Mouse (Mus musculus): Measurements from ENCODE around the gene Yju2. TPM values are rescaled to one million over a fixed set of nuclear protein-coding genes. Genes with fewer than 3 reads are reported as not detected.

Yju2 gene
- 10.9 and 15.3 TPM in 2 replicates for polyA plus RNA-seq (2012; ENCODE audit: insufficient read depth, insufficient read length, missing spikeins)

GRCm38 (mm10) chr17:55958918-55959728 is at the start of gene Yju2:
TSS of gene Yju2 (plus strand) at chr17:55959099.
- TF ChIP-seq CTCF (IDR thresholded peaks at IDR 0.05; ENCODE audit: low read depth, low read length): no peak
- no peak for TF ChIP-seq POLR2A (IDR thresholded peaks at IDR 0.05; ENCODE audit: borderline replicate concordance, low read depth, low read length)
- Histone ChIP-seq H3K4me3 (ENCODE audit: insufficient read depth, low read length) (peak within 1 kb of the TSS; percentile 88), H3K4me1 (ENCODE audit: control insufficient read depth, insufficient read depth, low read length) (peaks cover 30% of the 10 kb centered on the region), H3K27ac (ENCODE audit: insufficient read depth, low read depth, low read length) (peak within 1 kb of the TSS; percentile 95)

GRCm38 (mm10) chr17:55931553-55932502 is 27.1 kb upstream of the Yju2 start:
- Histone ChIP-seq H3K4me1 (ENCODE audit: control insufficient read depth, insufficient read depth, low read length) (no peaks in the 10 kb centered on the region), H3K27ac (ENCODE audit: insufficient read depth, low read depth, low read length) (no peak overlapping the region), H3K4me3 (ENCODE audit: insufficient read depth, low read length) (peak overlapping the region; percentile 65)
- no peak for TF ChIP-seq CTCF (IDR thresholded peaks at IDR 0.05; ENCODE audit: low read depth, low read length)

GRCm38 (mm10) chr17:55932635-55933034 is 26.3 kb upstream of the Yju2 start:
- TF ChIP-seq POLR2A (IDR thresholded peaks at IDR 0.05; ENCODE audit: borderline replicate concordance, low read depth, low read length) (no peak), CTCF (IDR thresholded peaks at IDR 0.05; ENCODE audit: low read depth, low read length) (no peak)
- no peak overlapping the region for H3K27ac ChIP-seq (ENCODE audit: insufficient read depth, low read depth, low read length)
- H3K4me1 ChIP-seq (ENCODE audit: control insufficient read depth, insufficient read depth, low read length): no peaks in the 10 kb centered on the region
- H3K4me3 ChIP-seq (ENCODE audit: insufficient read depth, low read length): peak overlapping the region; percentile 65; the same call in 1 of the 2 replicates

GRCm38 (mm10) chr17:55933191-55933590 is 25.7 kb upstream of the Yju2 start:
- H3K4me1 ChIP-seq (ENCODE audit: control insufficient read depth, insufficient read depth, low read length): no peaks in the 10 kb centered on the region
- TF ChIP-seq CTCF (IDR thresholded peaks at IDR 0.05; ENCODE audit: low read depth, low read length) (no peak), POLR2A (IDR thresholded peaks at IDR 0.05; ENCODE audit: borderline replicate concordance, low read depth, low read length) (no peak)
- no peak overlapping the region for H3K4me3 ChIP-seq (ENCODE audit: insufficient read depth, low read length)
- no peak overlapping the region for H3K27ac ChIP-seq (ENCODE audit: insufficient read depth, low read depth, low read length)

- H3K4me3 ChIP-seq (ENCODE audit: insufficient read depth, low read length): peak overlapping the region; percentile 64
- H3K4me1 ChIP-seq (ENCODE audit: control insufficient read depth, insufficient read depth, low read length): peaks cover 10% of the 10 kb centered on the region
- peak overlapping the region; percentile 54 for H3K27ac ChIP-seq (ENCODE audit: insufficient read depth, low read depth, low read length)
Measured at GRCm38 (mm10) chr17:55944387-55944865, 14.5 kb upstream of the Yju2 start.

DNA sequence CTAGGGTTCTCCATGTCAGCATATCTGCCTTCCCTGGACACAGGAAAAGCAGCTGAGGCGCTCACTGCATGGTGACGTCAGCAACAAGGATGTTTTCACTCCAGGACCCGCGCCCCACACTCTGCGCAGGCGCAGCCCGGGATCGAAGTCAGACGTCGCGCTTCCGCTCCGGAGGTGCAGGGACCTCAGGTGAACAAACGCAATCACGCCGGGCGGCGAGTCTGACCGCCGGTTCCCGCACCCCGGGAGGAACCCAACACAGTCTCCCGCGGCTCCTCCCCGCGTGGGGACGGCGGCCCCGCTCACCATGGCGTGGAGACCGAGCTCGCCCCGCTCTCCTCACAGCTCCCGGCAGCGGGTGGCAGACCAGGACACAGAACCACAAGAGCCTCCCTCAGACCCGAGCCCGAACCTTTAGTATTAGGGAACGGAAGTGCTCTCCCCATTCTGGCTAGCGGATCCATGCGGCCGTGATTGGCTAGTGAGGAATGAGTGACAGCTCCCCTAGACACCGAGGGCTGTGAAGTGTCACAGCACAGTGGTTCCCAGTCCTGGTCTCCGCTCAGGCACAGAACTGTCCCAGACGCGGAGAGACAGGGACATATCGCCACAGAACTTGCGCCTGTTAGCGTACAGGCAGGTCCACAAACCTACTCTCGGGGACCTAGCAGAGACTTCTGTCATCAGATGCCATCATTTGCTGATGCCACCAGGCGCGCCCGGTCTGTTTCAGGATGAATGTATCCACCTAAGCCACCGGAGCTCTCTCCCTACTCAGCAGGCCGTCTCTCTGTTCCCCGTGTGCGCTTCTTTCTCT is 13.8 kb upstream of the Yju2 start:
- Histone ChIP-seq H3K27ac (ENCODE audit: insufficient read depth, low read depth, low read length) (peak overlapping the region; percentile 77), H3K4me3 (ENCODE audit: insufficient read depth, low read length) (peak overlapping the region; percentile 64), H3K4me1 (ENCODE audit: control insufficient read depth, insufficient read depth, low read length) (peaks cover 16% of the 10 kb centered on the region)

- Histone ChIP-seq H3K4me3 (ENCODE audit: insufficient read depth, low read length) (peak overlapping the region; percentile 64), H3K4me1 (ENCODE audit: control insufficient read depth, insufficient read depth, low read length) (peaks cover 16% of the 10 kb centered on the region), H3K27ac (ENCODE audit: insufficient read depth, low read depth, low read length) (peak overlapping the region; percentile 37)
- TF ChIP-seq POLR2A (IDR thresholded peaks at IDR 0.05; ENCODE audit: borderline replicate concordance, low read depth, low read length) (no peak), CTCF (IDR thresholded peaks at IDR 0.05; ENCODE audit: low read depth, low read length) (no peak)
Measured at GRCm38 (mm10) chr17:55945696-55946095, 13.2 kb upstream of the Yju2 start.

GRCm38 (mm10) chr17:55948647-55949046 is 10.3 kb upstream of the Yju2 start:
- H3K27ac ChIP-seq (ENCODE audit: insufficient read depth, low read depth, low read length): no peak overlapping the region
- TF ChIP-seq CTCF (IDR thresholded peaks at IDR 0.05; ENCODE audit: low read depth, low read length): no peak
- TF ChIP-seq POLR2A (IDR thresholded peaks at IDR 0.05; ENCODE audit: borderline replicate concordance, low read depth, low read length): no peak
- H3K4me3 ChIP-seq (ENCODE audit: insufficient read depth, low read length): no peak overlapping the region
- H3K4me1 ChIP-seq (ENCODE audit: control insufficient read depth, insufficient read depth, low read length): peaks cover 37% of the 10 kb centered on the region

DNA sequence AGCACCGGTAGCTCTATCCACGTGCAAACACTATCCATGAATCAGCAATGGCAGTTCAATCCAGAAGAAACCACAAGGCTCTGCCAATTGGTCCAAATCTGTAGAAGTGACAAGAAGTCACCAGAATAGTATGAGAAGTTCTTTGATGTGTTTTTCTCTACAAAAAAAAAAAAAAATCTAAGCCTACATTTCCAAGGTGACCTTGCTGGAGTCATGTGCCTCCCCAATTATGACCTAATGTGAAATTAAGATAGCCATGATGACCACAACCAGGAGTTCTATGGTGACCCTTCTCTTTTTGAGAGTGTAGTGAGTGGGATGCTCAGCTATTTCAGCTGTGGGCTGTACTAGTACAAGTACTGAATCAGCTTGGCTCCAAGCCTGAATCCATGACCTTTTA is 9.5 kb upstream of the Yju2 start, which contains the start of gene Zfp119b:
Gene Zfp119b (minus strand): TSS at position 101 of the 400 bp plus-strand sequence.
- TF ChIP-seq CTCF (IDR thresholded peaks at IDR 0.05; ENCODE audit: low read depth, low read length) (no peak), POLR2A (IDR thresholded peaks at IDR 0.05; ENCODE audit: borderline replicate concordance, low read depth, low read length) (no peak)
- Histone ChIP-seq H3K4me3 (ENCODE audit: insufficient read depth, low read length) (no peak within 1 kb of the TSS), H3K27ac (ENCODE audit: insufficient read depth, low read depth, low read length) (no peak within 1 kb of the TSS), H3K4me1 (ENCODE audit: control insufficient read depth, insufficient read depth, low read length) (peaks cover 39% of the 10 kb centered on the region)

Data from bone marrow macrophage, adult 2 months (primary cell).